Mouse (Mus musculus) left cerebral cortex, postnatal 4 days (tissue): ENCODE measurements around the gene Herc4. TPM values are rescaled to one million over a fixed set of nuclear protein-coding genes. Genes with fewer than 3 reads are reported as not detected.

Experiments
- DNase-seq: peaks from one replicate; pipeline ENCODE4 v3.0.0-alpha.2; 2022
- intact Hi-C: fragments of 180-260 bp; cut with DNase I; formaldehyde crosslinking; loops from one replicate; pipeline ENCODE4 v1.15.1; 2025
- total RNA-seq, 2 experiments: library from RNA; stranded (reverse); gene quantifications; 2 replicates each; pipeline ENCODE4 v1.2.3; 2021

The Herc4 gene
- 10 to 100 TPM; 47.7 to 55.8 TPM for total RNA-seq

DNA sequence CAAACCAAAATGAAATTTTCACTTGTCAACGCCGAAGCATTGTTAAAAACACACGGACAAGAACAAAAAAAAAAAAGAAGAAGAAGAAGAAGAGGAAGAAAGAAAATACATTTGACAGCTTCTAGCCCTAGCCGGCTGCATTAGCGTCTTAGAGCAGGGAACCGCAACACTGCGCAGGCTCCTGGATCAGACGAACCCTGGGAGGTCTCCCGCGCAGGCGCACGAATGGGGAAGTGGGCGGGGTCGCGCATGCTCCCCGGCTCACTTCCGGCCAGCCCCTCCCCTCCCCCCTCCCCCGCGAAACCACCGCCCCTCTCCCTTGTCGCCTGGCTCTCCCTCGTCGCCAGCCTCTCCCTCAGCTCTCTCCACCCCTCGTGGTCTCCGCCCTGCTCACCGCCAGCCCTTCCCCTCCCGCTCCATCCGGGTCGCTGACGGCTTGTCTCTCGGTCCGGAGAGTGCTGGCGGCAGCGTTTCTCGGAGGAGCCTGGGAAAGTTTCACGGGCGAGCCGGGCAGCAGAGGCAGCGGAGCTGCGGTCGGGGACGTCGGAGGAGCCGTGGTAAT, at the start of gene Herc4:
Gene Herc4, plus strand, starts transcription at position 318 of the 562 bp plus-strand sequence.
- intact Hi-C loops, result loop anchor here (10.0 kb wide), 1 partner anchor 89 kb away; no protein-coding TSS in a partner anchor

GRCm38 (mm10) chr10:63199008-63199407, 44.6 kb upstream of the Herc4 start:
- no peak for DNase-seq
- intact Hi-C loops, result no loop called here

More for the DNA sequence above, at the start of gene Herc4:
- DNase-seq, result peak; percentile 98

DNA sequence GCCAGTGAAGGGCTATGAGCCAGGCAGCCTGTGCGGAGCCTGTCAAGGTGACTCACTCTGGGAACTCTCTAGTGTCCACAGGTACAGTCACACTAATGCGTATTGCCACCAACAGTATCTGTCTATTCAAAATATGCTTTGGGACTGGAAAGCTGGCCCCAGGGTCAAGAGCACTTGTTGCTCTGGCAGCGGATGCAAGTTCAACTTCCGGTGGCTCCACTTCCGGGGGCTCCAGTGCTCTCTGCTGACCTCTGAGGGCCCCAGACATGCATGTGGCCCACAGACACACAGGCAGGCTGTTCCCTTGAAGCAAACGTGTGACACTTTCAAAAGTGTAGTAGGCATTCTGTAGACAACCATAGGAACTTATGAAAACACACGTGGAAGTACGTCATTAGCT, 42.1 kb upstream of the Herc4 start:
- intact Hi-C loops, result no loop called here
- DNase-seq, result no peak

- intact Hi-C loops, result no loop called here
- no peak for DNase-seq
Measured at GRCm38 (mm10) chr10:63203002-63203401, 40.6 kb upstream of the Herc4 start.

GRCm38 (mm10) chr10:63203728-63204127, 39.9 kb upstream of the Herc4 start, which contains the start of gene Mypn:
Gene Mypn (minus strand): TSS chr10:63203952.
- intact Hi-C loops, result no loop called here
- no peak for DNase-seq

DNA sequence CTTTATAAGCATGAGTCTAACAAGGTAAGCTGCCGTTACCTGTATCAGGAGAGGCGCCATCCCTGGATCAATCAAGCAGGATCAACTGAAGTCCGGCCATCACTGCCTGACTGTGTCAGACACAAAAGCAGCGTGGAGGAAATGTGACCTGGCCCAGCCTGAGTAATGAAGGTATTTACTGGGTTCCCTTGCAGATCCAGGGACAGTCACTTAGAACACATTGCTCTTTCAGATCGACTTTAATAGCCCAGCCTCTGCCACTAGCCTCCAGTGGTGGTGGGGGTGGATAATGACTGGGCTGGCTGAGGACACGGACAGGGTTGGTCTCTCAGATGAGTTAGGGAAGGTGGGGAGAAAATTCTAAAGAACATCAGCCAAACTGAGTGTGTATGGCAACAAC, 34.7 kb upstream of the Herc4 start:
- intact Hi-C loops, result no loop called here

DNA sequence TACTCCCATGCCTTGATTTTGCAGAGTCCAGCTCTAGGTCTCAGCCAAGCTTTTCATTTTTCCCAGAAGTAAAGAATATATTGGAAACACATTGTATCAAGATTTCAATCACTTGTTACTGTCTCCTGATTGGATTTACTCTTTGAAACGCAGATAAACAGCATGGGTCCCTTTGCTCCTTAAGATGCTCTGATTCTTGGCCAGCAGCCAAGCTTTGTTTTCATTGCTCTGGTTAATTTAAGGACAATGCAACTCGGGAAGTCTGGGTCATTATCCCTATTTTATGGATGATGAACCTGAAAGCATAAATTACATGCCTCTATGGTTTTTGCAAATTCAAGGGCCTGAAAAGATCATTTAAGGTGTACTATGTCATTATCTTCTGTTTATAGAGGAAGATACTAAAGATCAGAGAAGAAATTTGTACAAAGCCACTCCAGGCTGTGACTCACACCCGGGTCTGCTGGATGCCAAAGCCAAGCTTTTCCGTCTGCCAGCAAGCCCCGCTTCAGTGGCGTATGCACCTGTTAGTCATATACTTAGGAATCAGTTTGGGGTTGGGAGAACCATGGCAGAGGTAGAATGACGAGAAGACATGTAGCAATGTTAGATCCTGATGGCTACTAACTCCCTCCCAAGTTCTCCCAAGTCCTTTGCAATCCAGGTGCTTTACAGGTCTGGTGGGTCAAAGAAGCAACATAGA, 22.4 kb upstream of the Herc4 start:
- no peak for DNase-seq
- intact Hi-C loops, result no loop called here

More for the DNA sequence above, 34.7 kb upstream of the Herc4 start:
- DNase-seq, result no peak

DNA sequence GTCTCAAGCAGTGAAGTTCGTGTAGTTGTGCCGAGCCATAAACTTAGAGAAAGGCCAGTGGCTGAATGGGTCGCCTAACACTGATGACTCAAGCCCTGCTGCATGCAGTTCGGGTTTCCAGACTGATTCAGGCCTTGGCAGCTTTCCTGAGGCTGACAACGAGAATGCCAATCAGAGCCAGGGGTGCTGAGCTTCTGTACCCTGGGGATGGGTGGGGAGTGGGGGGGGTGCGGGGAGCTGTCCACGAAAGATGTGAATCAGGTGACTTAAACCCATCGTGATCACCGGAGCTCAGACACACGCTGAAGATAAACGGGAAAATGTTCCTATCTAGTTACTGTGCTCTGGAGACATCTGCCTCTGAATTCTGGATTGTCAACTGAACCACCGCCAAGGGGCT, 19.3 kb upstream of the Herc4 start:
- DNase-seq, result no peak
- intact Hi-C loops, result no loop called here

DNA sequence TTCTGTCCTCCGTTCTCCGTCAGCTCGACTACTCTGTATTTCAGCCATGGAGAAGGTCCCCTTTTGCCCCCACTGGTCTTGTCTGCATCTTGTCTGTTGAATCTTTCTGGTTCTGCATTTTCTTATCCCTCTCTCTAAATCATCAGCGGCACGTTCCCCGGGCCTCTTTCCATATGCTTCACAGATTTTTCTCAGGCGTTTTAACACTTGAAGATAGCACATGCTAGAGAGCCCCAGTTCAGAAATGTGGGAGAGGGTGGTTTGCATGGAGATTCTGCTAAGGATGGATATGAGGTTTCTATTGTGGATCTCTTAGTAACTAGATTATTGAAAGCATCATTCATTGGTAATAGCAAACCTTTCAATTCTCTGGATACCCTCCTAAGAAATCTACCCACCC, 13.3 kb upstream of the Herc4 start:
- intact Hi-C loops, result no loop called here
- no peak for DNase-seq

GRCm38 (mm10) chr10:63230854-63231253, 12.8 kb upstream of the Herc4 start:
- intact Hi-C loops, result no loop called here

DNA sequence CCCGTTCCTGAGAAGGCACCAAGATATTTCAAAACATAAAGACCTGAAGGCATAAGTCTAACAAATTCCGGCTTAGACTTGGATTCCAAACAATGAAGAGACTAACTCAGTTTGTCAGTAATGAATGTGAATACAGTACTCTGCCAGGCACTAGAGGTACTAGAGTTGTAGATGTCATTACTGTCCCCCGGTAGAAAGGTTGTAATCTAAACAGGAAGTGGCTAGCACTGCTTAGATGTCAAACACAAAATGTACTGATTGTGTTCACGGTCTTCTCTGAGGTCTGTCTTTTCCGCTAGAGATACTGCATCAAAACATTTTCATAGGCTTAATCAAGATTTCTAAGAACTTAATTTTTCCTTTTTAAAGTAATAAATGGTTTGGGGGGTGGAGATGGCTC, 12.0 kb upstream of the Herc4 start:
- no peak for DNase-seq
- intact Hi-C loops, result no loop called here

More at GRCm38 (mm10) chr10:63230854-63231253, 12.8 kb upstream of the Herc4 start:
- DNase-seq, result no peak

DNA sequence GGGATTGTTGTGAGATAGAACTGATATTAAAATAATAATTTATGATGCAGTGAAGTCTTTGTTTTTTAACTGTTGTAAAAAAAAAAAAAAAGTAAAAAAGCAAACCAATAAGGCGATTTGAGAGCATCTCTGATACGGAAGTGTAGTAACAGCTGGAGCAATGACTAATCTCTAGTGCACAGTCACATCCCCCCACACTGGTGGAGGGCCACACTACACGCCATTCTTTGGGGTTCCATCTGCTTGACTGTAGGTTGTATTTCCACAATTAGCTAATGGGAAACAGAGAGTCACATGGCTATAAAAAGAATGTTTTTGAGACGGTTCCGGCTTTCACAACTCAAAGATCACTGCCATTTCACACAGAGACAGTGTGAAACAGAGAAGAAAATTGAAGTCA, 9.5 kb upstream of the Herc4 start:
- intact Hi-C loops, result no loop called here
- DNase-seq, result no peak

DNA sequence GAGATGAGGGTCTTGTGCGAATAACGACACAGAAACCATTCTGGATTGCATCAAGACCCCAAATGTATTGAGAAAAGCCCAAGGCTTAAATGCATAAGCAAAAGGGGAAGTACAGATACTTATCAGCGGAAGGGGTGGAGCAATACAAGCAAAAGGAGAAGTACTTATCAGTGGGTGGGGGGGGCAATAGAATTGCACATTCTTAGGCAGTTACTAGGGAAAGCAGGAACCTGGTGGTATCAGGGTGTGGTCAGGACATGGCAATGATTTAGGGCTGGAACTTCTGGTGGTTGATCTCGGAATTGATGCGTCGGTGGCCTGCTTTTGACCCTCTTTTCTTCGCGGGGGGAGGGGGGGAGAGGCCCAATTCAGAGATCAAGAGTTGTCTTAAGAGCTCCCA, 7.7 kb upstream of the Herc4 start:
- intact Hi-C loops, result no loop called here
- DNase-seq, result no peak

GRCm38 (mm10) chr10:63236663-63237062, 6.9 kb upstream of the Herc4 start:
- intact Hi-C loops, result no loop called here

GRCm38 (mm10) chr10:63237206-63237605, 6.4 kb upstream of the Herc4 start:
- intact Hi-C loops, result no loop called here
- no peak for DNase-seq

More at GRCm38 (mm10) chr10:63236663-63237062, 6.9 kb upstream of the Herc4 start:
- no peak for DNase-seq

- no peak for DNase-seq
- intact Hi-C loops, result no loop called here
Measured at GRCm38 (mm10) chr10:63238090-63238489, 5.5 kb upstream of the Herc4 start.

- intact Hi-C loops, result loop anchor here (10.0 kb wide), 1 partner anchor 85 kb away; no protein-coding TSS in a partner anchor
- DNase-seq, result no peak
Measured at GRCm38 (mm10) chr10:63239848-63240247, 3.8 kb upstream of the Herc4 start.

DNA sequence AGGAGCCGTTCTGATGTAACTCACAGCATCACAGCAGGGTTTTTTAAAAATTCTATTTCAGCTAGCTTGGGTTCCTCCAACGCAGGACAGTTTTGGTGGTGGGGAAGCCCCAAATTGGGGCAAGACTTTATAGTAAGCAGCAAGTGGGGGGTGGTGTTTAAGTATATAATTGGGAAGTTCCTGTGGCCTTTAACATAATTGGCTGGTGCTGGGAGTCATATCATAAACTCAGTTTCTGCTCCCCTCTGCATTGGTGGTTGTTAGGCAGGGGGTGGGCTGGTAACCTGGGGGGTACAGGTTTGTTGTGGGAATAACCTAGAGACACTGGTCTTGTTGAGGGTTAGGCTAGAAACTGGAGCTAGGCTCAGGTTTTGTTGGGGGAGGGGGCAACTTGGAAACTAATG, 2.7 kb upstream of the Herc4 start:
- intact Hi-C loops, result loop anchor here (10.0 kb wide), 1 partner anchor 86 kb away; no protein-coding TSS in a partner anchor
- DNase-seq, result no peak

DNA sequence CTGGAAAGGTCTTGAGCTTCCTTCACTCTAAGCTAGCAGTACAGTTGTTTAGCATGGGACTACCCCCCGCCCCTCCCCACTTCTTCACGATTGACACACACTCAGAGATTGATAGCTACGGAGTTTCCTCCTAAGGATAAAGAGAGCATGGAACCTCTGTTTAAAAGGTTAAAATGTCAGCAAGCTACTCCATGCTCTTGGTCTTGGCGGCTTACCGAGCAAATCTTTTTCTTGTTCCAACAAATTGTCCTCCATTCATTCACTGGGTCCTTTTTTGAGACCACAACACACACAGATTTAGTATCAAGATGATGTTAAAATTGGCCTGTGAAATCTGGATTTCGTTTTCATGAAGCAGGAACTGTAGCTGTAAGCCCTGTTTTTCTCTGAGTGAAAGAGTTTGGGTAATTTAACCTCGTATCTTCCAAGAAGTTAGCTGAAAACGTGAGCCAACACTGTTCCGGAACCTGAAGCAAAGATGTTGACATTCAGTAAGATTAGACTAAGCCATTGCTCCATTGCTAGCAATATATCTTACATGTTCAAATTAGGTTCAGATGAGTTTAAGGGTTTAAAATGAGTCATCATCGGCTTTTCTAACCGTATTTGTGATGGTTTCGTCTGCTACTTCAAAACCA, 693 bp upstream of the Herc4 start:
- intact Hi-C loops, result loop anchor here (10.0 kb wide), 1 partner anchor 88 kb away; no protein-coding TSS in a partner anchor
- no peak for DNase-seq

DNA sequence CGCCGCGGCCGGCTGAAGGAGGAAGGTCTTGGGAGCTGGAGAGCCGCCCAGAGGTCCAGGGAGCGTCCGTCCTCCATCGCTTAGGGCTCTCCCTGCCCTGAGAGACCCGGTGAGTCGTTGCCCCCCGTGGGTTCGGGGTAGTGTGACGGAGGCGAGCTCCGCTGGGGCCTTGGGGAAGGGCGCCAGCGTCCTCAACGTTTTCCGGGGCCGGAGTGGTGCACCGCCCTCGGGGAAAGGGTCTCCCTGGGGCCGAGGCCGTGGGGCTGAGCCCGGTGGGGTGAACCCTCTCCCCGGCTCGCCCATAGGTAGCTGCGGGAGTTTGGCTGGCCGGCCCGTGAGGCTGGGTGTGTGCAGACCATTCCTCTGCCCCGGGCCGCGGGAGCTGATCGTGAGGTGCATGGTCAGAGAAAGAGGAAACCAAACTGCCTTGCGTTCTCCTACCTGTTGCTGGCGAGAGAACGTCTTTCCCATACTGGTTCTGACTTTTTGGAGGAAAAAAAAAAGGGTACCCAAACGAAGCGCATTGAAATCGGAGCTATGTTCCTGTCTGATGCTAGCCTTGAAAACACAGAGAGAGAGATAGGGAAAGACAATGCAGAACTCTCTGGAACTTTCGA, 553 bp downstream of the Herc4 start:
- intact Hi-C loops, result loop anchor here (10.0 kb wide), 1 partner anchor 89 kb away; no protein-coding TSS in a partner anchor
- DNase-seq, result no peak

- intact Hi-C loops, result loop anchor here (10.0 kb wide), 1 partner anchor 90 kb away; no protein-coding TSS in a partner anchor
- DNase-seq, result peak; percentile 24
Measured at GRCm38 (mm10) chr10:63244746-63245145, 1.1 kb downstream of the Herc4 start.
